Mouse (Mus musculus) CD8-positive naive resting alpha-beta T cell, adult 2 months (primary cell): Measurements from ENCODE around the gene Vamp4.

Experiments used
- DNase-seq, 2 experiments: peaks; one replicate each; pipeline ENCODE4 v3.0.0; 2022; ENCODE audit warnings: low read depth in 2 of 2, low spot score in 2 of 2

The Vamp4 gene

GRCm38 (mm10) chr1:162570260-162570748 is at the start of gene Vamp4:
TSS of gene Vamp4 (plus strand) at chr1:162570515.
- DNase-seq, result peak; percentile 94 to 95

- DNase-seq, result no peak
Measured at GRCm38 (mm10) chr1:162529651-162530050, 40.7 kb upstream of the Vamp4 start.

GRCm38 (mm10) chr1:162530666-162531065 is 39.6 kb upstream of the Vamp4 start:
- DNase-seq, result no peak

DNA sequence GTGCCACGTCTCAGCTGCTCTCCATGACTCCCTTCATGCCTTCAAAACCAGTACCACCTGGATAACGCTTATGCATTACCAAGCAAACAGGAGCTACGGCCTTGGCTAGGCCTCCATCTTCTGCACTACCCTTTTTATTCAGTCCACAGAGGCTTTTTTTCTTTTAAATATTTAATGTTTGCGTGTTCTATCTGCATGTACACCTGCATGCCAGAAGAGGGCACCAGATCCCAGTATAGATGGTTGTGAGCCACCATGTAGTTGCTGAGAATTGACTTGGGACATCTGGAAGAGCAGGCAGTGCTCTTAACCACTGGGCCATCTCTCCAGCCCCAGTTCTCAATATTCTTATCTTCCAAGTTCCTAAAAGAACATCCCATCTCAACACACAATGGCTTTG is 38.7 kb upstream of the Vamp4 start:
- no peak for DNase-seq

GRCm38 (mm10) chr1:162532330-162532729 is 38.0 kb upstream of the Vamp4 start:
- no peak for DNase-seq

- no peak for DNase-seq
Measured at GRCm38 (mm10) chr1:162533766-162534560, 36.4 kb upstream of the Vamp4 start.

DNA sequence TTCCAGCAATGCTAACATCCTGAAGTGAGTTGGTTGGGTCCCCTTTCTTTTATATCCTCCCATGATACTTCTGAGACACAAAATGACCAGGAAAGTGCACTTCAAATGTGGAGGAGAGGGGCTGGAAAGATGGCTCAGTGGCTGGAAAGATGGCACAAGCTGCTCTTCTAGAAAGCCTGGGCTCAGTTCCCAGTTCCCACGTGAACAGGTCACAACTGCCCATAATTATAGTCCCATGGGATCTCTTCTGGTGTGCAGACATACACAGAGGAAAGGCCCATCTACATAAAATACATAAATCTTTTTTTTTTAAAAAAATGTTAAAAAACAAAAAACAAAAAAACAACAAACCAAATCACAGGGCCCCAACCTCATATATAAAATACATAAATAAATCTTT is 27.1 kb upstream of the Vamp4 start:
- no peak for DNase-seq

DNA sequence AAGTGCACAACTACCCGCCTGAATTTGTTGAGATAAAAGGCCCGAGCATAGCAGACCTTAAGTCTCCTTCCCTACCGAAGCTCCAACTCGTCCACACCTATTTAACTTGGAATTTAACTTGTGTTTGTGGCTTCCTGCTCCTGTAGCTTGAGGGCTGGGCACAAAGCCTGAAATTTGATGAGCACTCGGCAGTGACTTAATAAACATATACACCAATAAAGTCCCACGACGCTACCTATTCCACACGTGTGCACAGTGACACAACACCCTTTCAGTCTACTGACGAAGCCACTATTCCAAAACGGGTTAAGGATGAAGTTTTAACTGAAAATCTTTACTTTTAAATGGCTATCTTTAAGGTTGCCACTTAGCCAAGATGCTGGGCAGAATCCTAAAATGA is 22.7 kb upstream of the Vamp4 start:
- no peak for DNase-seq

GRCm38 (mm10) chr1:162548016-162548916 is 22.0 kb upstream of the Vamp4 start, which contains the start of gene Mettl13:
TSS of gene Mettl13 (minus strand) at chr1:162548551.
- DNase-seq, result peak; percentile 75 to 82

GRCm38 (mm10) chr1:162548917-162549613 is 21.2 kb upstream of the Vamp4 start:
- DNase-seq, result no peak

DNA sequence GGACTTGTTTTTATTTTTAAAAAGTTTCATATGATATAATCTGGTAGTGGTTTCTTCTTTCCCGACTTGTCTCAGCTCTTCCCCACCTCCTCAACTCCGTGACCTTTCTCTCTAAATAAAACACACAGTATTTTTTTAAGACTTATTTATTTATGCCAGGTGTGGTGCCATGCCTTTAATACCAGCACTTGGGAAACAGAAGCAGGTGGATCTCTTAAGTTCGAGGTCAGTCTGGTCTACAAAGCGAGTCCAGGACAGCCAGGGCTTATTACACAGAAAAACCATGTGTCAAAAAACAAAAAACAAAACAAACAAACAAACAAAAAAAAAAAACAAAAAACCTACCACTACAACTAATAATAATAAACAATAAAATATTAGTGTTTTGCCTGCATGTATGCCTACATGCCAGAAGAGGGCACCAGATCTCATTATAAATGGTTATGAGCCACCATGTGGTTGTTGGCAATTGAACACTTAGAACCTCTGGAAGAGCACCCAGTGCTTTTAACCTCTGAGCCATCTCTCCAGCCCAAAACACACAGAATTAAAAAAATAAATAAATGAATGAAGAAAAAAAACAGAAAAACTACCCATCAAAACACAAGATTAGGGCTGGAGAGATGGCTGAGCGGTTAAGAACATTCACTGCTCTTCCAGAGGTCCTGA is 20.6 kb upstream of the Vamp4 start:
- DNase-seq, result no peak

GRCm38 (mm10) chr1:162552956-162553355 is 17.4 kb upstream of the Vamp4 start:
- DNase-seq, result no peak

DNA sequence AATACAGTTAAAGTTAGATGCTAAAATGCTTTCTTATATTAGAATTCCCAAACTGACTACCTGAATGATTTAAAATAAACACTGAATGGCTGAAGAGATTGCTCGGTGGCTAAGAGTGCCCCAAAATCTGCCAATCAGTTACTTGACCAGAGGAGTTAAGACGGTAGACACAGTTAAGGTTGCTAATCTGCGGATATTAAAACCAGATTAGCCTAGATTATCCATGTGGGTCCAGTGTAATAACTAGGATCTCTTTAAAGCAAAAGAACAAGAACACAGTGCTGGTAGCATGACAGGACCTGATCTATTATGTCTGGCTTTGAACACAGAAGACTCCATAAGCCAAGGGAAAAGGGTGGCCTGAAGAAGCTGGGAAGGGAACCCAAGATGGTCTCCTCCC is 16.1 kb upstream of the Vamp4 start:
- DNase-seq, result no peak

GRCm38 (mm10) chr1:162563236-162563635 is 7.1 kb upstream of the Vamp4 start:
- DNase-seq, result no peak

DNA sequence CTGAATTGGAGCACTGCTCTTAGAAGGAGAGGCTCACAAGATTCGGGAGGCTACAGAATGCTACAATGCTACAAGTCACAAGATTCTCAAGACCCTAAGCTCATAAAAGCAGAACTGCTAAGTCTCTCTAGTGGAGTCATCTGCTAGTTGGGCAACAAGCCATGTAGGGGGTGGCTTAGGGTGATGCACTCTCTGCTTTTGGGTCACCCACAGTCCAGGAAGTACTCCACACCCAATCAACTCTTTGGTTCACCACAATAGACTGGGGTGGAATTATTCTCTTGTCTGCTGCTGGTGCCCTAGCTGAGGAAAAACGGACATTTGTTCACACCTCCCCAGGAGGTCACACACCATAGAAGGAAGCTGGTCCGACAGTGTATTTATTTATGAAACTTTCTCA is 5.3 kb upstream of the Vamp4 start:
- DNase-seq, result no peak

DNA sequence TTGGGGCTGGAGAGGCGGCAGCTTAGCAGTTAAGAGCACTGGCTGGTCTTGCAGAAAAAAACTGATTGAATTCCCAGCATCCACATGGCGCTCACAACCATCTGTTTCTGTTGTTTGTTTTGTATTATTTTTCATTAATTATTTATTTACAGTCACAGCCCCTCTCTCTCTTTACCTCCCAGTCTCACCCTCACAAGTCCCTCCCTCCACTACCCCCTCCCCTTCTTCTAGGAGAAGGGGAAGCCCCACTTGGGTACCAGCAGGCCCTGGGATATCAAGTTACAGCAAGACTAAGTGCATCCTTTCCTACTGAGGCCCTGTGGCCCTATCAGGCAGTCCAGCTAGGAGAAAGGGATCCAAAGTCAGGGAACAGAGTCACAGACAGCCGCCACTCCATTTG is 3.0 kb upstream of the Vamp4 start:
- DNase-seq, result no peak

- DNase-seq, result peak; percentile 61 to 69
Measured at GRCm38 (mm10) chr1:162570931-162571601, 751 bp downstream of the Vamp4 start.

DNA sequence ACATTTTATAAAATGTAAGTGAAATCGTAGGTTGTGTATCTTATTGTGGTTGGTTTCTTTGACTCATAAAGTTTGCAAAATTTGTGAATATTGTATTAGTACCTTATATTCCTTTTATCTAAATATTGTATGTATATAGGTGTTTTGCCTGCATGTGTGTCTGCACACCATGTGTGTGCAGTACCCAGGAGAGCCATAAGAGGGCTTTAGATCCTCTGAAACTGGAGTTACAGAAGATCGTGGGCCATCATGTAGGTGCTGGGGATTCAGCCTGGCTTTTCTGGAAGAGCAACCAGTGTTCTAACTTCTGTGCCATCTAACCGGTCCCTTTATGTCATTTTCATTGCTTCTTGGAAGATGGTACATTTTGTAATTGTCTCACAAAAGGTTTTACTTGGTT is 4.8 kb downstream of the Vamp4 start:
- peak in 1 of 2 experiments; percentile 27 for DNase-seq

GRCm38 (mm10) chr1:162582884-162583283 is 12.6 kb downstream of the Vamp4 start:
- no peak for DNase-seq

DNA sequence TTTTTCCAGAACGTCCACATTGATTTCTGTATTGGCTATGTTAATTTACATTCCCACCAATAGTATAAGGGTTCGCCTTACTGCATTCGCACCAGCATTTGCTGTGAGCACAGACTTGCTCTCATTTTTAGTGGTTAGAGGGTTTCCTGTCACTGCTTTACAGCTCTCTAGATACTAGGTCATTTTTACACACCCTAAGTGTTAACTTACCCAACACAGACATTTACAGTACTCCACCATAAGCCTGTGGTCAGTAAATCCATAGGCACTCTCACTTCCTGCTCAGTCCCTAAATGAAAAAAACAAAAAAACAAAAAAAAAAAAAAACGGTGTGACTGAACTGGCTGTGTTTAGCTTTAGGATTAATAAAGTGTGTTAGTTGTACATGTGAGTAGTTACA is 16.0 kb downstream of the Vamp4 start:
- DNase-seq, result no peak
